Mouse (Mus musculus): ENCODE results near the gene Lamc3. TPM values are rescaled to one million over a fixed set of nuclear protein-coding genes. Genes with fewer than 3 reads are reported as not detected.
A peak's percentile ranks its signal among the peaks of the same experiment; 100 is the strongest.

The Lamc3 gene
- total RNA-seq, 2 experiments from 2014 or later: 0.62 to 0.95 TPM

DNA sequence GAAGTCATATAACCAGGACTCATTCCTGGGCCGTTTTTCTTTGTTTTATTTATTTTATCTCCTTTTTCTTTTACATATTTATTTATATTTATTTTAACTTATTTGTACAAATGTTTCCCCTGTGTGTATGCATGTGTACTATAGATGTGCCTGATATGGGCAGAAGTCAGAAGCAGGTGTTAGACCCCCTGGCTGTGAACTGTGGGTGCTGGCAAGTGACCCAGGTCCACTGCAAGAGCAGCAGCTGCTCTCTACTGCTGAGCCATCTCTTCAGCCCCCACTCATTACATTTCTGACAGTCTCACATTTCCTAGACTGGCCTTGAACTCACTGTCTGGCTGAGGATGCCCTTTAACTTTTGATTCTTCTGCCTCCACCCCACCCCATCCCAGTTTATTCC lies 51.2 kb downstream of the Lamc3 start:
- no peak for DNase-seq

DNA sequence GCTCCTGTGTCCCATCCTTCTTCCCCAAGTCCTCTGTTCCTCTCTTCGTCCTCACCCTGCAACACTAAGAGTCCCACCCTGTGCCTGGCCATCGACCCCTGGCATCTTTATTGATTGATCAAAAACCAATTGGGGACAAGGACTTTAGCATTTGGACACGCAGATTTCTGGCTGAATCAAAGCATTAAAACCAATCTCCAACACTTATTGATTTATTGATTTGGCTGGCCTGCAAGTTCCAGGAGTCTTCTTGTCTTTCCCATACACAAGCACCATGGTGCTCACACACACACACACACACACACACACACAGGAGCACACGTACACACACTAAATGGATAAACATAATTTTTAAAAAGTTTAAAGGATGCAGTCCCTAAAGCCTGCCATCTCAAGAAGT lies 55.9 kb downstream of the Lamc3 start:
- DNase-seq: no peak

DNA sequence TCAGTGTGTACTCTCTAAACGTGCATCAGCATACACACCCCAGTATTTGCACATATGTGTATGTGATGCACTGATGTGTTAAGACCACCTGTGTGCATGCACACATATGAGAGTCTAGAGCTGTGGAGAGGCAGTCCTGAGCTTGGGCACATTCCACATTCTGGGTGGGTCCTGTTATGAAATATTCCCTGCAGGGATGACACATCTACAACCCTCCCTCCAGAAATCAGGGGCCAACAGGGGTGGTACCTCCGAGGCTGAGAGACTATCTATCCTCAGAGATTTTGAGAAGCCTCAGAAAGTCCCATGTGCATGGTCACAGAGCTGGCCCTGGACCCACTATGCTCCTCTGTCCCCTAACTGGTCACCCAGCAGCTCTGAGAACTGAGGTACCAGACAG lies 58.5 kb downstream of the Lamc3 start:
- no peak for DNase-seq

DNA sequence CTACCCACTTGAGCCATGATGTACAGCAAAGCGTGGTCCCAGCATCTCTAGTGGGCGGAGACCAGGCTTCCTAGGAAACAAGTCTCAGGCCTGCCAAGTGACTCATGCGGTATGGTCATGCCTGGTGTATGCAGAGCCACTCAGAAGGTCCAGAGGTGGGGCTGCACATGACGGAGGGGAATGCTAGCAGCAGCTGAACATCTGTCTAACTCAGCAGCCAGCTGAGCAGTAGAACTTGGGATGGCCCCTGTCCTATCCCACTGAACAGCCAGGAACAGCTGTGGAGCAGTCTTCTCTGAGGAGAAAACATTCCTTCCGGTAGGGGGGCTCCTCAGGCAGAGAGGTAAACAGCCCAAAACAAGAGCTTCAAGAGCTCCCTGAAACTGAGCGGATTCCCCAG lies 61.3 kb downstream of the Lamc3 start:
- peak; percentile 49 for DNase-seq

DNA sequence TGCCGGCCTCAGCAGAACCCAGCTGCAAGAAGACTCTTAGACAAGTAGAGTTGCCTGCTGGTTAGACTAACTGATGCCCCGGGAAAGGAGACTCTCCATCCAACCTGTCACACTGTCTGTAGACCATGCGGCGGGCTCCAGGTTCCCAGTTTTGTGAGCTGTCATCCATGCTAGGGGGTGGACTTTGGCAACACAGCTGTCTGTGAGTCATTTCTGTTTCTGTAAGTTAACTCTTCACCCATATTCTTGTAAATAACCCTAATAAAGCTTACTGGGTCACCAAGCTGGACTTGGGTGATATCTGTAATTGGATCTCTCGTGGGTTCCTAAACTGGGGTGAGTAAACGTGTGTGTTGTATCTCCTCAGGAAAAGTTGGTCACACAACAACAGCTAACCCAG lies 61.7 kb downstream of the Lamc3 start:
- no peak for DNase-seq

DNA sequence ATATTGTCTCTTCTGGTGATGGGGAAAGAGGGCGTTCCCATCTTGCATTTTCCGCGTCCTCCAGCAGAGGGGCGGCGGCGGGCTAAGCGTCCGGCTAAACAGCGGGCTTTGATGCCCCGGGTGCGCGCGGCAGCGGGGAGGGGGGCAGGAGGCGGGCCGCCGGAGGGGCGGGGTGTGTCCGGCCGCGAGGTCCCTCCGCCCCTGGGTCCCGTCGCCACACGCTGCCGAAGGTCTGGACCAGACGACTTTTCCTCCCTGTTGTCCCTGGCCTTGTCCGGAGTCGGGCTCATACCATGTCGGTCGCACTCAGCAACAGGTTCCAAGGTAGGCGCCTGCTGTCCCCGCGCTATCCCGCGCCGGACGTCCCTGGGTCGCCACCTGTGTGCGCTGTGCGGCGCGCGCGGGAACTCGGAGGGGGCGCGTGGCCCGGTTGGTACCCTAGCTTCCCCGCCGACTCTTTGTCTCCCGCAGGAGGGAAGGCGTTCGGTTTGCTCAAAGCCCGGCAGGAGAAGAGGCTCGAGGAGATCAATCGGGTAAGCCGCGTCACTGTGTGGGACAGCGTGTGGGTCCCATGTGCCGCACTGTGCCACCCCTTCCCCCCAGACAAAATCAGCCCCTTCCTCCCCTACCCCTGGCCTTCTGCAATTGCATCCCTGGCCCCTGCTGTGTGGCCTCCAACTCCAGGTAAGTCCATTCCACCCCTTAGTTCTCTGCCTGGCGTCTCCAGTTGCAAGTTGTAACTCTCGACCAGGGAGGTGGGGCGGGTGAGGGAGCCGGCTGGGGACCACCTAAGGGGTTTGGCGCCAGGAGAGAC lies 63.2 kb downstream of the Lamc3 start, which contains the start of gene Aif1l:
Gene Aif1l (plus strand): TSS at position 82 of the 814 bp plus-strand sequence.
- DNase-seq: peak; percentile 83

DNA sequence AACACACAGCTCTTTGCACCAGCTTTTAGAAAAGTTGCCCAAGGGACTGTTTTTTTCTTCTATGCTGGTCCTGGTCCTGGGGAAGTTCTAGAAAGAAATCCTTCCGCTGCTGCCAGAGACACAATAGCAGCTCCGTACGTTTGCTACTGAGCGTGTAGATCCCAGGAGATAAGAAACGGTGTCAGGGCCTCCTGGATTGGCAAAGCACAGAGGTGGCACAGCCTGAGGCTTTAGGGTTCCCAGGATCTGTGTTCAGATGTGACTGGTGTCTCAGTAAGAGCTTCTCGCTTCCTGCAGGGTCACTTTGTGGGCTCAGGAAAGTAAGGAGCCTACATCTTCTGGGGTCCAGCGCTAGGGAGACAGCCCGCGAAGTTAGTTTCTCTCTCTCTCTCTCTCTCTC lies 63.9 kb downstream of the Lamc3 start:
- DNase-seq: no peak

DNA sequence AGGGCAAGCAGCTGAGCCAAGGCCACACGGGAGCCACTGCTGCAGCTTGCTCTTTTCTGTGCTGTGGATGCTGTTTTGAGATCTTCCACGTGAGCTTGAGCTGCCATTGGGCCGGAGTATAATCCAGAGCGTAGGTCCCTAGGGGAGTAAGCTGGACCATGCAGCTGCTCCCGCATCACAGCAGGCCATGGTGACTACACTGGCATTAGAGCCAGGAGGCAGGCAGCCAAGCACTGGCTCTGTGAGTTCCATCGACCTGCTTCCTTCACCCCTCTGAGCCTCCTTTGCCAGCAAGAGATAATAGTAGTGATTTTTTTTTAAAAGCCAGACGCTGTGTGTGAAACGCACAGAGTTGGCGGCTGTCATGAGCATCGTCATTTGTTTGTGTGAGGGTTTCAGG lies 65.1 kb downstream of the Lamc3 start:
- DNase-seq: peak; percentile 41

DNA sequence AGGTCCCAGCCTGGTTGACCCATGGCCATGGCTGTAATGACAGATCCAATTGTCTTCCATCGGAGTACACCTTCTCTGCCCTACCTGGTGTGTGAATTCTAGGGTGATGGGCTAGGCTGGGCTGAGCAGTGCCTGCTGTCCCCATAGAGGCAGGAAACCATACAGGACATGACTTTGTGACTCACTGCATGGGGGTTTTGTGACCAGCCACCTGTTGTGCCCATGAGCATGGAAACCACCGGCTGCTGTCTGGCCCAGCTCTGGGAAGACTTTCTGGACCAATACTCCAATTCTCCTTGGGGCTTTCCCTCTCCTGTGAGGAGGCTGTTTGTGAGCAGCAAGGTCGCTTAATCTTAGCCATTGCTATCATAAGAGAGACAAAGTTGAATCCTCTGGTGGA lies 65.6 kb downstream of the Lamc3 start:
- no peak for DNase-seq

DNA sequence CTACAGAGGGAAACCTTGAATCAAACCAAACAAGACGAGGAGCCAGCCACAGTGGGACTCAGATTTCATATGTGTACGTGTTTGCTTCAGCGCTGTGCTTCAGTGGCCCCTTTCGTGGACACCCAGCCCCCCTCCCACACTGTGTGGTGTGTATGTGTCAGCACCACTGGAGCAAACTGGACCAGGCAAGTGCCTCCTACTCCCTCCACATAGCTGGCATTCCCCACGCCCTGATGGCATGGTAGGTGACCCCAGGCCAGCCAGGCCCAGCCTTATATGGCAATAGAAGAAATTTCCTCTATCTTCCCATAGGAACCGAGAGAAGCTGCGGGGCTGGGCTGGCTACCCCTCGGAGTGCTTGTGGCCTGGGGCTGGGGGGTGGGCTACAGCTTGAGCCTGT lies 66.6 kb downstream of the Lamc3 start:
- DNase-seq: peak; percentile 45

DNA sequence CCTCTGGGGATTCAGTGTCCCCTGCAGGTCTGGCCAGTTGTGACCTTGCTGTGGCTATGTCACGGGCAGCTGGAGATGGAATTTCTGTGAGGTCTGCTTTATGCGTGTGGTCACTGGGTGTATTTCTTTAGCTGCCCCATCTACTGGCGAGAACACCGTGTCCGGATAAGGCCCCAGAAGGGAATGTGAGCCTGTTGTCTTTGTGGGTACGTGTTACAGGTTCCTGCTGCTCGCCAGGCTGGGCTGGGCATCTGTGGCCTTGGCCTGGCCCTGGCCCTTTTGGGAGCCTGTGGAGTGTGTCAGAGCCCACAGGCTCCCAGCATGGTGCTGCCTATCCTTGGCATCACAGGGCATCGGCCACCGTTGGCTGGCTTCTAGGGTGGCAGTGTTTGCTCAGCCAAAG lies 67.7 kb downstream of the Lamc3 start:
- peak; percentile 30 for DNase-seq

DNA sequence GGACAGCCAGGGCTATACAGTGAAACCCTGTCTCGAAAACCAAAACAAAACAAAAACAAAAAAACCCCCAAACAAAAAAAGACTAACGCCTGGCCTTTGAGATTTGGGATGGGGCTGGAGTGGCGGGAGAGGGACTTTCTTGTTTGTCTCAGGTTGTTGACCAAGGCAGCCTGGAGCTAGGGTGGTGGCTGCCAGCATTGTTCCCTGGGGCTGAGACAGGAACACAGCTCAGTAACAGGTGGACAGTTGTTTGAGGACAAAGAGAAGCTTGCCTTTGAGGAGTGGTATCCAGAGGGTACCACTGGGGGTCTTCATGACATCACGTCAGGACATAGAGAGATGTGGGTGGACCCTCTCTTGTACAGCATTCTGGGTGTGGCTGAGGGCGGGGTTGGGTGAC lies 68.6 kb downstream of the Lamc3 start:
- DNase-seq: no peak

DNA sequence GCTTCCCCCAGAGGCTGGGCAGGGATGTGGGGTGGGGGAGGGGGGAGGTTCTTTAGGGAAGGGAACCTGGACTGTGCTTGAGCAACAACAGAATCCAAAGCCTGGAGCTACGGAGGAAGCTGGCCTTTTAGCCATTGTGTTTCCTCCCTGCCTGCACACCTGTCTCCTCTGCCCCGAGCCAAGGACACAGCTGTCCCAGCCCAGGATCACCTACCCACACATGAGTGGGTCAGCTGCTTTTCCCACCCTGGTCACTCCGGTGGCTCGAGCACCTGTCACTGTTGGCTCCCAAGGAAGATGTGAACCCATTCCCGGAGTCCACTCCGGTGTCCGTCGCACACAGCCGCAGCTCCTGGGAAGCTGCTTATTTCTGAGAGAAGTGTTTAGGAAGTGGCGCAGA lies 70.1 kb downstream of the Lamc3 start:
- DNase-seq: no peak

DNA sequence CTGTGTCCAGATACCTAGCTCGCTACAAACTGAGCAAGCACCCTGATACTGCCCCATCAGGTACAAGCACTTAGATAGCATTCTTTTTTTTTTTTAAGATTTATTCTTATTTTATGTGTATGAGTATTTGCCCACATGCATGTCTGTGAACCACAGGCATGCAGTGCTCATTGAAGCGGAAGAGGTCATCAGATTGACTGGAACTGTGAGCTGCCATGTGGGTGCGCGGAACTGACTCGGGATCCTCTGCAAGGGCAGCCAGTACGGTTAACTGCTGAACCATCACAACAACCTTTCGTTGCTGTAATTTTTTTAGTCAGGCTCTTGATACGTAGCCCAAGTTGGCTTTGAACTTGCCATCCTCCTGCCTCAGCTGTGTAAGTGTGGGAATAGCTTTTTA lies 73.9 kb downstream of the Lamc3 start:
- DNase-seq: no peak

DNA sequence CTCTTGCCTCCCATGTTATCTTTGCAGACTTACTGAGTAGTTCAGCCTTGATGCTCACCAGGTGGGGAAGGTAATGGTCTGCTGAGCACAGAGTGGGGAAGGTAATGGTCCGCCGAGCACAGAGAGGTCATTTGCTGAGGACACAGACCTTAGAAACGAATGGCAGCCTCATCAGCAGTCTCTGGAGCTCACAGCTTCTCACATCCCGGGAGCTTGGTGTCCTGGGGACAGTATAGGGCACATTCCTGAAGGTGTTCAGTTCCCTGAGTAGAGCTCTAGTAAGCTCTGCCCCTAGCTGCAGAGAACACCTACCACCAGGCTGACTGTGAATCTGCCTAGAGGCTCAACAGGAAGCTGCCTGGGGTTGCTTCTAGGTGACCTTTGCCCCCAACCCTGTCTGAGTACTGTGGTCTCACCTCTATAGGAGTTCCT lies 74.7 kb downstream of the Lamc3 start:
- DNase-seq: no peak

DNA sequence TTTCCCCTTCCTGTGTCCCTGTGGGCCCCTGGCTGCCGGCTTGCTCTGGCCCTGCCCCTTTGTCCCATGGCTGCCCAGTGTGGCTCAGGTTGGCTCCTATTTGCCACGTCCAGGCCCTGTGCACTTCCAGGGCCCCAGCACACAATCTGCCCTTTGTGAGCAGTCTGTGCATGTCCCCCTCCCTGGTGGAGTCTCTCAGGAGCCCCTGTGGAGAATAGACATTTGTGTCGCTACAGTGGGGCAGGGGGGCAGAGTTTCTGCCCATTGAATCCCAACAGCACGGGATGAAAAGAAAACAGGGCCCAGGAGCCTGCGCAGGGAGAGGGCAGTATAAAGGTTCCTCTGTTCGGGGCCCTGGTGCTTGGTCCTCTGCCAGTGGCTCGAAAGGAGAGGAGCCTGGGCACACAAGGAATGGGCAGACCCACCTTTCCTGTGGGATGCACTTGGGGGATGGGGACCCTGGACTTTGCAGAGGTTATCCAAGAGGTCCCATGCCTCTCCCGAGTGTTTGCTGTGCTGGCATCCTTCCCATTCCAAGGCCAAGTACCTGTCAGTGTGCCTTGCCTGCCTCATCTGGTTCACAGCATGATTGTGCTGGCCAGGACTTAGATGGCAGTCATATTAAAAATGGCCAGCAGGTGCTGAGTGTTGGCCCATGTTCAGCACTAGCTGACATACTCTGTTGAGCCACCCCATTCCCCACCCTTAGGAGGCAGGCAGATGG lies 75.6 kb downstream of the Lamc3 start:
- peak; percentile 25 for DNase-seq

DNA sequence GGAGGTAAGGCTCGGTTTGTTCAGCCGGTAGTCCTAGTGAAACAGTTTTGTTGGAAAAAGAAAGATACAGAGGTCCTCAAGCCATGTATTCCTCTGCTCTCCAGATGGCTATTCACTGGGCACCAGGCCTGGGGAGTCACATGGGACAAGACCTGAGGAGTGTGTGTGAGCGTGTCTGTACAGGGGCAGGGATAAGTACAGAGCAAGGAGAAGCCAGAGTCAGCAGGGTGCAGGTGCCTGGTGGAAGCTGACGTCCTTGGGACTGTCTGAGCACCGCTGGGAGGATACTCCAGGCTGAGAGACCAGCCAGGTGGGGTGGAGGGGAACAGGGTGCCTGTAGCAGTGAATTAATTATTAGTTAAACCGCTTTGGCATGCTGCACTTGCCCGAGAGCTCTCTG lies 76.4 kb downstream of the Lamc3 start:
- no peak for DNase-seq

DNA sequence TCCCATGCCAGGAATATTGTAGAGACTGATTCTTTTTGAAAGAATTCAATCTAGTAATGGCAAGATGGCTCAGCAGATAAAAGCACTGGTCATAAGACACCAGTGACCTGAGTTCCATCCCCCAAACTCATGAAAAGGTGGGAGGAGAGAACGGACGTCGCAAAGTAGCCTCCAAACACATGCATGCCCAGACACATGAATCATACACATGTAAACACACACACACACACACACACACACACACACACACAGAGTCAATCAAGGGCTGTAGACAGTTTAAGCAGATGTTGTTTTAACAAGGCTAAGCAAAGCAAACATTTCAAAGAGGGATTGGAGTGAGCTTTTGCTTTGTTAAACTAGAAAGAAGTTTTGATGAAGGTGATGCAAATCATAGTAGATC lies 77.1 kb downstream of the Lamc3 start:
- no peak for DNase-seq

DNA sequence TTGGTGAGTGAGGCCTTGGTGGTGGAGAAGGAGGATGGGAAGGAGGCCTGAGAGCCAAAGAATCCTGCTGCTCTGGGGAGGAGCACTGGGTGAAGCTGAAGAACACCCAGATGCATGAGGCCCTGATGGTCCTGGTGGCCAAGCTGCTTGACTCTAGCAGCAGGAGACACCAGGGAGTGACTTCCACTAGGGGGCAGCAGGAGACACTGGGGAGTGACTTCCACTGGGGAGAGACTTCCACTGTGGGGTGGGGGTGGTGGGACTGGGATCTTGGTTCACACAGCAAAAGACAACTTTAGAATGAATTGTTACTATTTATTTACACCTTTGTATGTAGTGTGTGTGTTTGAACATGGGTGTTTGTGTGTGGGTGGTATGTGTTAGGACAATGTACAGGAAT lies 78.0 kb downstream of the Lamc3 start:
- DNase-seq: peak; percentile 59

DNA sequence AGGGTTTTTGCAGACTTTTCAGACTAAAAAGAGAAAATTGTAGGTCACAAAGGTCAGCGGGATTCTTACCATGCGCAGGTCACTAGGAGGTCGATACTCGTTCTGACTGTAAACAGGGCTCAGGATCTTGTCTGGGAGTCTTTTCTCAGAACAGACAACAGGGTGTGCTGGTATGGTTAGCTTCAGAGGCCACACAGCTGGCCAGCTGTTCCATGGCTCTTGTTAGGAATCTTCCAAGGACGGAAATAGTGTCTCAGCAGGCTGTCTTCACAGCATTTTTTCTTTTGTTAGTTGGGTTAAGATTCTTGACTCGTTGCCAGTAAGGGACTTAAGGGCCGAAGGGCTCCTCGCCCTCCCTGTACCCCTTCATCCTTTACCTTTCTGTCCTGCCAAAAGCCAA lies 79.7 kb downstream of the Lamc3 start:
- DNase-seq: no peak

DNA sequence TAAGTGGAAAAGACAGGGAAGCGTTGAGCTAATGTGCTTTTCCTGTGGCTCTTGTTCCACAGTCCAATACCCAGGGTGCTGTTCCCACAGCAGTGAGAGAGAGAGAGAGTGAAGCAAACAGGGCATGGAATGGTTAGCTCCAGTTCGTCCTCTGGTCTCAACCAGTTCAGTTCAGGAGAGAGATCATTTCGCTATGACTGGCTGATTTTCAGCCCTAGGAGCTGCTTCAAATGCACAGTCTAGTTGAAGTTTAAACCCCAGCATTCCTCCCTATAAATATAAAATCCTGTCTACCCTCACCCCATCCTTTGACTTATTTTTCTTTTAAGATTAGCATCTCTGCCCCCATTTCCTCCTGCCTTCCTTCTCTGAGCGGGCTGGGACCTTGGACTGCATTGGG lies 85.5 kb downstream of the Lamc3 start:
- DNase-seq: no peak

DNA sequence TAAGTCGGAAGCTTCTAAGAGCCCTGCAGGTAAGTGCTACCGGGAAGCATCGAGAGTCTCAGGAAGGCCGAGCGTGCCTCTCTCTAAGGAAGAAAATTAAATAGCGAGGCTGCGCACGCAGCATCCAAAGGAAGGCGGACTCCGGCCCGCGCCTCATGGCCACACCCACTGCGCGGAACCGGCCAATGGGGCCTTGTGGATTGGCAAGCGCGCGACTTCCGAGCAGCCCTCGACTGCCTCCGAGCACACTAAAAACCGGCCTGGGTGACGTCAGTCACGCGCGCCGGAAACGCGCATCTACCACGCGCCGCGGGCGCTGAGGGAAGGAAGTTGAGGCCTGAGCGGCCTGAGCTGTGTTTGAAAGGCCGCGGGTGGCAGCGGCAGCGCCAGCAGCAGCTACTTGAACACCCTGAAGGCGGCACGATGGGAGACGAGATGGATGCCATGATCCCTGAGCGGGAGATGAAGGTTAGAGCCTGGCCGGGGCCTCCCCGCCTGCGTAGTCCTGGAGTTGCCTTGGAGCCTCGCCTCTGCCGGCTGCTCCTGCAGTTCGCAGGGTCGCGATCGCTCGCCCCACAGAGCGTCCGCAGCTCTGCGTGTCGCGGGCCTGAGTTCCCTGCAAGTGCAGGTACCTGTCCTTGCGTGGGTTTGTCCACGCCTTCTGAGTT lies 87.2 kb downstream of the Lamc3 start, which contains the start of gene Nup214:
Gene Nup214 (plus strand): TSS at position 296 of the 668 bp plus-strand sequence.
- DNase-seq: peak; percentile 99

DNA sequence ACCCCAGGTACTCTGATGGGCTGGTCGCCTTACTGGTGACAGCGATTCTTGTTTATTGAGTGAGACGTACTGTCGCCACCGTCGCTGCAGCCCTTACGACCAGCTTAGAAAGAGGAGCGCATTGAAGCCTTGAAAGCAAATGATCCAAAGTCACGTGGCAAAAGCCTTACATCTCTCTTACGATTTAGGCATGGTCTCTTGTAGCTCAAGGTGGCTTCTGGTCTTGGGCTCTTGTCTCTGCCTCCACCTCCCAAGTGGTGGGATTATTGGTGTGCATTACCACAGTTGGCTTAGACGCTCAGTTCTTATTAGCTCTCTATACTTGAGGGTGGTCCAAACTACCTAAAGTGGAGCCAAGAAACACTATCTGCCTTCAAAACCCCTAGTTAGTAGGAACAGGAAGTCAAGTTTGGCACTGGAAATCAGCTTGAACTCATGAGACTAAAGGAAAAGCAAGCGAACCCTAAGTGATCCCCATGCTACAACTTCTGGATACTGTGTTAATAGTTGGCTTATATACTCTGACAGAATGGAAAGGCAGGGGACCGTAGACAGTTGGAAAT lies 87.8 kb downstream of the Lamc3 start:
- DNase-seq: no peak

Data from heart, postnatal 4 days (tissue).